Mouse (Mus musculus): ENCODE results near the gene Drd2.

The Drd2 gene

DNA sequence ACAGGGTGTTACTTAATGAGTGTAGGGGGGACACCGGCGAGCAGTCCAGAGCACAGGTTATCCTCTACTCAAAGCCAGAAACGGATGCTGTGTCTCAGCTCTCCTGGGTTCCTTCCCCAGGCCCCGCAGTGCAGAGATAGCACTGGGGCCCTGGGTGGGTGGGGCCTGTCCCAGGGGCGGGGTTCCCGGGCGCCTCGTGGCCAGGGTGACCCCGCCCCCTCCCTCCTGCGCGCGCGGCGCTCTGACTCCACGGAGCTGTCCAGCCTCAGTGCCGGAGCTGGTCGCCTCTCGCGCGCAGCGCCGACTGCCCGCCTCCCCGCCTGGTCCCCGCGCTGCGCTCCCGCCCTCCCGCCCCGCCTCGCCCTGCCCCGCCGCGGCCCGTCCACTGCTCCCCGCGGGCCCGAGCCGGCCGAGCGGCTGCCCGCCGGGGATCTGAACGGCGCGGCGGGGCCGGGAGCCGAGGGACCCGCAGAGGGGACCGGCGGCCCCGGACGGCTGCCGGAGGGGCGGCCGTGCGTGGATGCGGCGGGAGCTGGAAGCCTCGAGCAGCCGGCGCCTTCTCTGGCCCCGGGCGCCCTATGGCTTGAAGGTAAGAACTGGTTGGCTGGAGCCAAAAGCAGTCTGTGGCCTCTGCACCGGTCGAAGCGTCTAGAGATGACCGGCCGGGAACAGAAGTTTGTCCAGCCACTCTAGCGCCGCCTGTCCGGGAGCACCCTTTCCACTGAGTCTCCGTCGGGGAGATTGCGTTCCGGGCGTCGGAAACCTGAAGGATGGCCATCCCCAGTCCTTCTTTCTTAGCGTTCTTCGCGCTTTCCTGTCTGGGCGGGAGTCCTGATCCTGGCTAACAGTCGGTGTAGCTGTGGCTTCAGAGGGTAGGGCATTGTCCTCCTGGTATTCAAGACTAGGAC lies at the start of gene Drd2:
Drd2 (plus strand) TSS at position 492 of the 908 bp plus-strand sequence.
- DNase-seq (ENCODE audit: low spot score) = no peak

DNA sequence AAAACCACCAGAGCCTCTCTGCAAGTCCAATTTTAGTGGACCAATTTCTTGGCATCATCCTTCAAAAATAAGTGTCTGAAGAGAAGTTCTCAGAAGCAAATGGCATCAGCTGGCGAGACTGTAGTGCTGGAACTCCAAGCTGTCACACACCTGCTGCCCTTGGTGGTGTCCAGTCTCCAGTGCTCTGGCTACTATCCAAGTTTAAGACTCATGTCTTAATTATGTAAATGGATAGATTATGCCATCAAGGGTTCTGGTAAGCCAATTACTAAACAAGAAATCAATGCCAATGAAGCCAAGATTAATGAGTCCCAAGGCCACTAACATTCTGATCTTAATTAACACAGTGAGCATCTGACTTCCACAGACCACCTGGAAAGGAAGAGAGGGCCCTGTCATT lies 45.3 kb upstream of the Drd2 start:
- DNase-seq (ENCODE audit: low spot score) = no peak

DNA sequence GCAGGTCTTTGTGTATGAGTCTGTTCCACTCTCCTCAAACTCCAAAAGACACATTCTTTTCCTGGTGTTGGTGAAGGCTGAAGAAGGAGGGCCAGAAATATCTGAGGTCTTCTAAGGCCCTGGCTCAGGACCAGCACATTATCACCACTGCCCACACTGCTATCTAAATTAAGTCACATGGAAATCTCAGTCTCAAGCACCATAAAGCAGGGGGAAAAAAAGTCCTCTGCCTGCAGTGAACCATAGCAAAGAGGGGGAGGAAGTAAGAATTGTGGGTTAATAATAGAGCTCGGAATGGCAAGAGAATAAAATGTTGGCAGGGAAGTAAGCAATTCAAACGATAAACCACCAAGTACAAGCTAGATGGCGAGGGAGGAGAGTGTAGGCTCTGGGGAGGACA lies 32.9 kb upstream of the Drd2 start:
- no peak for DNase-seq (ENCODE audit: low spot score)

DNA sequence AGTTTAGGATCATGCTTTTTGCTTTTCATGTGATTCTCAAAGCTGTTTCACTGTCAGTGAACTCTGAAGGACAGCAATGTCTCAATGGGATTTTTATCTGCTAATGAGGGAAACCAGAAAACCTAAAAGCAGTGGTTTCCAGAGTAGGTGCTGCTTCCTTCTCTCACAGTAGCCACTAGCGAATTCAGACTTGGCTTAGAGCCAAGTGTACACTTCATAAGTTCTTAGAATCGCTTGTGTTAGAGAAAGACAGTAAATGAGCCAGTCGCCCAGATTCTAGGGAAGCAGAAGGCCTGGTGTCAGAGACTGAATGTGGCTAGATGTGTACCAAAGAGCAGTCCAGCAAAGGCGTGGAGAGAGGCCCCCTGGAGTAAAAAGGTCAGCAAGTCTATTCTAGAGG lies 29.6 kb upstream of the Drd2 start:
- no peak for DNase-seq (ENCODE audit: low spot score)

DNA sequence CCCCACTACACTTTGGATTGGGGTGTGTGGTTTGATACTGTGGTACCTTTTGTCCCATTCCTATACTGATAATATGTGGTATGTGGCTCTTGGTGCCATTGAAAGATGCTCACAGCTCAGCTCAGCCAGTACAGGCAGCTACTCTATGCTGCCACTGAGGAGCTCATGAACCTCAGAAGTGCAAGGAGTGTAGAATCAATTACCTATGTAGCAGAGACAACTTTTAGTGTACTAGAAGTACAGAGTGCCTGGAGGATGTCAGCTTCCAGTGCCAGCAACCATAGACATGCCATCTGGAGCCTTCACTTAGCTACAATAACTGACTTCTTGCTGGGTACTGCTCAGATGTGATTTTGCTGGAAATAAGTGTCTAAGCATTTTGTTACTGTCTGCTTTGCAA lies 21.8 kb upstream of the Drd2 start:
- DNase-seq (ENCODE audit: low spot score) = no peak

DNA sequence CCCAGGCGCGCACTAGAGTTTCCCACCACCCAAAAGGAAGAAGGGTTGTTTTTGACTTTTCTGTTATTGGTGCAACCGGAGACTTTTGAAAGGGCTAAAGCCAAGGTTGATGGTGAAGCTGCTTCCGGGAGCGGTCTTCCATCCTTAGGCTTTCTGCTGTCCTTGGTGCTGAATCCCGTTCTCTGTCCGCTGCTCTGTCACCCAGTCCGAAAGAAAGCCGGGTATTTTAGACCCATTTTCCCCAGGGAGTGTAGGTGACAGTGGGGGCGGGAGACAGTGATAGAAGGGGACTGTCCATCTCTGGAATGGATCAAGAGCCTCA lies 578 bp downstream of the Drd2 start:
- no peak for DNase-seq (ENCODE audit: low spot score)

DNA sequence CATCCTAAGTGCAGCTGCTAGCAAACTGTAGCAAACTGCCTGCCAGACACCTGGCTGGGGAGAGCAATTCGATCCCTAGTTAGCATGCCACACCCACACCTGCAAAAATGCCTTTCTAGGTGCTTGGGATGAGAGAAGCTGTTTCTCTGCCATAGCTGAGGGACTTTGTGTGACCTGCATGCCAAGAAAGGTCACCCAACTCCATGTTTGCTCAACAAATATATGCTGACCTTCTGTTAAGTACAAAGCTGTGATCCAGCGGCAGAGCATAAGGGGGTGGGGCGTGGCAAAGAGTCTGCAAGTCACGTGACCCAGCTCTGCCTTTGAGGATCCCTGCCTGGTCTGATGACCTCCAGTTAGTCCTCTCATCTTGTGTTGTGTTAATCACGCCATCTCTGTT lies 25.3 kb downstream of the Drd2 start:
- DNase-seq (ENCODE audit: low spot score) = no peak

DNA sequence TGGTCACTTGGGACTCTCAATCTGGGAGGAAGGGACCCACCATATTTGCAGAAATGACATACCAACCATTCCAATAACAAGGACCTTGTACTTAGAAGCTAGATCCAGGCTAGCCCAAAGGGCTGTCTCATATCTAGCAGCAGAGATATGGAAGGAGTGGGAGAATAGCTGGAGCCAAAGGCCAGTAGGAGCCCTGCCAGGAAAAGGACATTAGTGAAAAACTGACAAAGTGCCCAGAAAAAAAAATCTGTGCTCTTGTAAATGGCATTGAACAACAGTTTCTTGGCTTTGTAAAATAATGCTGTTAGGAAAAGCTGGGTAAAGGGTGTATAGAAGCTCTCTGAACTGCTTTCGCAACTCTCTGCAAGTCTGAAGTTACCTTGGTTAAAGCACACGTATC lies 33.5 kb downstream of the Drd2 start:
- no peak for DNase-seq (ENCODE audit: low spot score)

DNA sequence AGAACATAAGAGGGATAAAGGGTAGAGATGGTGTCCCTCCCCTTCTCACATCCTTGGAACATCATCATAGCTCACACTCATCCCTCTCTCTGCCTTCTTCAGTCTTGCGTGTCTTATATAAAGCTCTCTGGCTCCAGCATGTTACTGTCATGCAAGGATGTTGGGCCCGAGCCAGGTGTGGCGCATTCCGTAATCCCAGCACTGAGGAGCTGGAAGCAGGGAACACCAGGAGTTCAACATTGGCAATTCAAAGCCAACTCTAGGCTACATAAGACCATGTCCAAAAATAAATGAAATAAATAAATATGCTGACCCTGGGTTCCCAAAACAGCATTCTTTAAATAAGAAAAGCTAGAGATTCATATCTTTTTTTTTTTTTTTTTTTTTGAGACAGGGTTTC lies 39.5 kb downstream of the Drd2 start:
- no peak for DNase-seq (ENCODE audit: low spot score)

DNA sequence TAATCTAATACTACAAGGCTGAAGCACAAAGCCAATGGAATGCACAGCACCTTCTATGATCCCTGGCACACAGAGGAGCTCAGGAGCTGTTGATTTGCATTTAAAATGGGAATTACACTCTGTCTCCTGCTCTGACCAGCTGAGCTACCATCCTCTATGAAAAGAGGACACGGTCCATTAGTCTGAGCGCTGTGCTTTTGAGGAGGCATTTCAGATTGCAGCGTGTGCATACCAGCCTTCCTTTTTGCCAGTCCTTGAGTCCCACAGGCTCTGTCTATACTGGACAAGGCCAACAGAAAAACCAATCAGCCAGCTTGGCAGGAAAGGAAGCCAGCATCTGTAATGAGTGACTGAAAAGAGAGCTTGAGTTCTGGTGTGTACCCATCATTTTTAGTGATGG lies 43.6 kb downstream of the Drd2 start:
- no peak for DNase-seq (ENCODE audit: low spot score)

DNA sequence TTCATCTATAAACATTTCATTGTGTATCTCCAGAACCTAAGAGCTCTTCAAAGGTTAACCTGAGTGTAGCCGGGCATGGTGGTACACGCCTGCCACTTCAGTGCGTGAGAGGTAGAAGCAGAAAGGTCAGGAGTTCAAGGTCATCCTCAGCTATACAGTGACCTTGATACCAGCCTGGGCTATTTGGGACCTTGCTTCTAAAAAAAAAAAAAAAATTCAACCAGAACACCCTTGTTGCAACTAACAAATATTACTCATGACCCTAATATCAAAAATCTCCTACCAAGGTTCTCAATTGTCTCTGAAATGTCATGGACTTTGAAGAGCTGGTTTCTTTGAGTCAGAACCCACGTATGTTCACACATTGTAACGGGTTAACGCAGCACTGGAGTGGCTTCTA lies 44.4 kb downstream of the Drd2 start:
- no peak for DNase-seq (ENCODE audit: low spot score)

DNA sequence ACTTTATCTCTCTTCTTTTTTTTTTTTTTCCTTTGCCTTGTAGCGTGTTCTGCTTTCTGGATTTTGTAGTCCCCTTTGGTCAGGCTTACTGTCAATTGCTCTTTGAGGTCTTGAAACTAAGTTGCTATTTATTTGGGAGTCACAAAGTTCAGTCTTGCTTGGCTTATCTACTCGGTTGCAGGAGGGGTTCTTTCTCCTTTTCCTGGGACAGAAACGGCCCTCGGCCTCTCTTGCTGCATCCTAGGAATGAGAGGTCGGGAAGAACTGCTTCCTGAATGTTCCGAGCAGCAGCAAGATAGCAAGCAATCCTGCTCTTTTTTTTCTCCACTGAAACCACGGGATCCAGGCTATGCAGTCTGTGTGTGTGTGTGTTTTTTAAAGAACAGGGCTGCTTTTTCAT lies 44.9 kb downstream of the Drd2 start:
- DNase-seq (ENCODE audit: low spot score) = no peak

DNA sequence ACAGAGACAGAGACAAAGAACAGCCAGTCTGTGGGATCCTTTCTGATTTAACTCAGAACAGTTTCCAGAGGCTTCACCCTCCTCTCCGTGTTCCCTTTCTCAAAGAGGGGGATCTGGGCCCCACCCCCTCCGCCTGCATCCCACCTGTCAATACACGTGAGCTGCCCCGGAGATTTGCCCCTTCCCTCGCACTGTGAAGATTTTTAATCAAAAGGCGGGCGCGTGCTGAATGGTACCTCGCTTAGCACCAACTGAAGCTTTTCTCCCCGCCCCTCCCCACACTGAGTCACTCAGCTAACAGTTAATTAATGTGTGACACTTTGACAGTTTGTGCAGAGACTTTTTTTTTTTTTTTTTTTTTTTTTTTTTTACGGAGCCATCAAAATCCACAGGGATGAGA lies 45.7 kb downstream of the Drd2 start:
- DNase-seq (ENCODE audit: low spot score) = no peak

DNA sequence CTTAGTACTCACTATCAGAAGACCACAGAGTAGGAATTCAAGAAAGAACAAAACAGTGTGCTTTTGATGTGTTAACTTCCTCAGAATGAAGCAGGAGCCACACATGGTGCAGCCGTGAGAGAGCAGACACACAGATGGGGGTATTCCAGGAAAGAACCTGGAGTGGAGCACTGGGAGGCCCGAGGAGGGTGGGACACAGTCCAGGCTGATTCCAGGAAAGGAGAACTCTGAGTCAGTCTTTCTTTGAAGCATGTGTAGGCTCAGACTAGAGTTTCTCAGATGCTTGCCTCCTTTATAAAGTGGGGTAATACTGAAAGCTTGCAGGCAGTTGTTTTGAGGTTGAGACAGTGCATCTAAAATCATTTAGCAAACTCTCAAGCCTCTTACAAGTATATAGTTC lies 51.8 kb downstream of the Drd2 start:
- no peak for DNase-seq (ENCODE audit: low spot score)

DNA sequence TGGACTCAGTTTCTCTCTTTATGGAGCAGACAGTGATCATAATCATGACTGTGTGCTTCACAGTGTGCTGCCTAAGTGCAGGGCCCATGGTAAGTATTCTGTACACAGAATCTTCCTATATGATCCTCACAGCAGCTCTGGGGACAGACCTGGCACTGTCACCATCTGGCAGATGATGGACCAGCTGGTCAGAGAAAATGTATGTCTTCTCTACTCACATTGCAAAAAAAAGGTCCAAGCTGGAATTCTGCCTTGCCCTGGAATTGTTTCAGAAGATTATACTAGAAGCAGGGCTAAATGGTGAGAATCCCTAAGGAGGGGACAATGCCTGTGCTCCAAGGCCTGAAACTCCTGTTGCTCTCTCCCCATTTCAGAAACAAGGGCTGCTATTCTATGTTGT lies 55.6 kb downstream of the Drd2 start:
- no peak for DNase-seq (ENCODE audit: low spot score)

DNA sequence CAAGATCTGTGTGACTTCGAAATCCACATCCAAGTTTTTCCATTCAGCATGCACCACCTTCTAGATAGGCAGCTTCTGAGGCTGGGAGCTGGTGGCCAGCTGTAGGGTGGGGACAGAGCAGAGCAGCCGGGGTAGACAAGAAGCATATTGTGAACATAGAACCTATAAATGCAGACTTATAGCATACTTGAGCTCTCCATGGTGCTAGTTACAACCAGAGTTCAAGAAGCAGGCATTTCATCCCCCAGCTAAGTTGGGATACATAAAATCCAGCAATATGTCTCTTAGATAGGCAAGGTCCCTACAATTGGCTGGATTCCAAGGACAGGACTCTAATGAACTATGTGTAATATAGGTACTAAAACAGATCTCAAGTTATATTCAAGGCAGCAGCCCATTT lies 63.3 kb downstream of the Drd2 start:
- DNase-seq (ENCODE audit: low spot score) = no peak

DNA sequence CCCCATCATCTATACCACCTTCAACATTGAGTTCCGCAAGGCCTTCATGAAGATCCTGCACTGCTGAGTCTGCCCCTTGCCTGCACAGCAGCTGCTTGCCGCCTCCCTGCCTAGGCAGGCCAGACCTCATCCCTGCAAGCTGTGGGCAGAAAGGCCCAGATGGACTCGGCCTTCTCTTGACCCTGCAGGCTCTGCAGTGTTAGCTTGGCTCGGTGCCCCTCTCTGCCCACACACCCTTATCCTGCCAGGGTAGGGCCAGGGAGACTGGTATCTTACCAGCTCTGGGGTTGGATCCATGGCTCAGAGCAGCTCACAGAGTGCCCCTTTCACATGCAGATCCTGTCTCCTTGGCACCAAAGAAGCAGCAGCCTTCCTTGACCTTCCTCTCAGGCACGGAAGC lies 66.6 kb downstream of the Drd2 start:
- no peak for DNase-seq (ENCODE audit: low spot score)

DNA sequence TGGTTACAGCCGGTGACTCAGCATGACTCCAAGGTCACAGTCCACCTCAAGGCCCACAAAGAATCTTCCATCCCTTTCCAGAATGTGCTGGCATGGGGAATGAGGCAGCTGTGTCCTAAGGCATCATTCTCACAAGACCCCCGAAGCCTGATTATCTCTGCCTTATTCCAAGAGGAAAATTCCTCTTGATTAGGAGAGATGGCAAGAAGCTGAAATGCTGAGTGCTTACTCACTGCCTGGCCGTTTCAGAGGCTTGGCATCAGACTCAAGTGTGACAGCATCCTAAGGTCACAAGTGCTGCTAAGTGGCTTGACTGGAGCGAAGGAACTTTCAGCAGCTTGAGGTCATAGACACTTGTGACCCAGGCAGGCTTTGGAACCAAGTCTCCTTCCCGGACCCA lies 70.2 kb downstream of the Drd2 start:
- DNase-seq (ENCODE audit: low spot score) = no peak

DNA sequence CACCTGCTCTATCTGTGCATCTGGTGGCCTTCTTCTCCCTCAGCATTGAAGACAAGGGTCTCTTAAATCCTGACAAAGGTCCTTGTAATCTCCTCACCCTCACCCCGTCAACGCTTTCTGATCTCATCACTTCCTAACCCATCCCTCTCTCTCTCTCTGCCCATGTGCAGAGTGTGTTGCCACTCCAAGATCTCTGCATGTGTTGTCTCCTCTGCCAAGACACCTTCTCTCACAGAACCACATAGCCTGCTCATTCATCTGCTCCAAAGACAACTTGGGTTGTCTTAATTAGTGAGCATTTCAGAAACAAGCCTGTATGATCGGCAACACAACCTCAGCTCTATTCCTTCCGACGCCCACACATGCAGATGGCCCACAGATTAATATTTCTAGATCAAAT lies 83.4 kb downstream of the Drd2 start:
- no peak for DNase-seq (ENCODE audit: low spot score)

DNA sequence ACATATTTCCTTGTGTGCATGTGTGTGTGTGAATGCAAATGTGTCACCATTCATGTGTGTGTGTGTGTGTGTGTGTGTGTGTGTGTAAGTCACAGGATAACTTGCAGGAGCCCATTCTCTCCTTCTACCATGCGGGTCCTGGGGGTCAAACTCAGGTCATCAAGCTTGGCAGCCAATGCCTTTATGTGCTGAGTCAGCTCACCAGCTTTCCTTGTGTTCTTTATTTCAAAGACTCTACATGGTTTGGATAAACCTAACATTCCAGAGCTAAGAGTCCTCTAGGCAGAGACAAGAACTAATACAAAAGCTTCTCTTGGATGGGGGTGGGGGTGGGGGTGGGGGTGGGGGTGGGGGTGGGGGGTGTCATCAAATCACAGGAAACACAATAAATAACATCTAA lies 85.2 kb downstream of the Drd2 start:
- DNase-seq (ENCODE audit: low spot score) = no peak

DNA sequence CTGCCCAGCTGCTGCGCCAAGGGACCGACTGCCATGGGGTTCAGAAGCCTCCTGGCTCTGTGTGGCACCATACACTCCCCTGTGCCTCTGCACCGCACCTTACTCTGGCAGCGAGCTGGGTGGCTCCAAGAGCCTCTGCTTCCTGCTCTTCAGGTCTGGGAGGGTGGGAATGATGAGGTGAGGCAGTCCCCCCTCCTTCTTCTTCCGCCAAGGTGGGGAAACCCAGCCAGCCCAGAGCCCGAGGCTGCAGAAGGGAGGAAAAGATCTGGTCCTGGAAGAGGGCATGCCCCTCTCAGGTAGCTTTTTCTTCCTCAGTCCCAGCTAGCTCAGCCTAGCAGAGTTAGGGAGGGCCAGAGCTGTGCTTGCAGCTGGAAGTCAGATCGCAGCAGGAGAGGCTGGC lies 86.5 kb downstream of the Drd2 start, which contains the start of gene Ankk1:
Ankk1 (minus strand) TSS at position 101 of the 400 bp plus-strand sequence.
- DNase-seq (ENCODE audit: low spot score) = no peak

DNA sequence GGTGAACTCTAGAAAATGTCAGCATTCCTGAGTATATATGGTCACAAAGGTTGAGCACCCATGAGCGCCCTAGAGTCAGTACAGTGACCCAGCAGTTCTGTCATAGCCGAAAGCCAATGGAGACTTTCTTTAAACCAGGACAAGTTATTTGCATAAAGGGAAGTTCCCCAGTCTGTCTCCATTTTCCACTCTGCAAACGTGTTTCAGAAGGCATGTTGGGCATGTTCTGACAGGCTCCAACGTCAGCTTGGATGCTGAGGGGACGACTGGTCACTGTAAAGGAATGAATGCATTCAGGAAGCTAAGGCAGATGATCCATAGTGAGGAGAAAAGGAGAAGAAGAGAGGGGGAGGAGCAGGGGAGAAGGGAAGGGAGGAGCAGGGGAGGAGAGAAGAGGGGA lies 87.1 kb downstream of the Drd2 start:
- no peak for DNase-seq (ENCODE audit: low spot score)

DNA sequence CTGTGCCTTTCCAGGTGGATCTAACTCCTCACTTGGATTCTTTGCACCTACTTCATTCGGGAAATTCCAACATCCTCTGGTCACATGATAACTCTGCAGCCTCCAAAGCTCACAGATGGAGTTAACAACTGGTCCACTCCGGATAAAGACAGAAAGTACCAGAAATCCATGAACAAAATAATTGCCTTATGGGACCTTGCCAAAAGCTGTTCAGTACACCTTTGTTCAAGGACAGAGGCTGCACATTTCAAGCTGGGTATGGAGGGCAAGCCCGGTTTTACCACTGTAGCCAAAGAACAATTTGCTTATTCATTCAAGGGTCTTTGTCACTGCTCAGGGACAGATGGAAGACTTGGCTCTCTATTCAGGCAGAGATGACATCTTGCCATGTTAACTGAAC lies 102.2 kb downstream of the Drd2 start:
- no peak for DNase-seq (ENCODE audit: low spot score)

DNA sequence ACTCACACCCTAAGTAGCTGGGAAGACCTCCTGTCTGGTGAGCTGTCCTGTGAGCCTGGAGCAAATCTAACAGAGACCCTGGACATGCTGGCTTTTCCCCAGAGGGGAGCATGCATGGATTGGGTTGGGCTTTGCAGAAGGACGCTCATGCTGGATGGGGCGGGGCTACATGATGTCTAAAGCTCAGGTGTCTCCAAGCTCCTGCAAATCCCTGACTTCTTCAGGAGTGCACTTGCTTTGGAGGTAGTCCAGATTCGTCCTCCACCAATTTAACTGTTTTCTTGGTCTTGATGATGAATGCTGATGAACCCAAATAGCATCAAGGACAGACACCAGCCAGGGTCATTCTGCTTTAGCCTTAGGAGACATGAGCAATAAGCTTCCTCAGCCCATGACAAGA lies 110.1 kb downstream of the Drd2 start:
- no peak for DNase-seq (ENCODE audit: low spot score)

Data from spleen, adult 12 weeks (tissue).